Mouse (Mus musculus) liver, adult 2 months (tissue): ENCODE data around the gene Zfp423.

Experiments used
- CTCF ChIP-seq: fragments of 200-500 bp; IDR thresholded peaks from 2 replicates; pipeline ENCODE4 v1.5.1; 2011; ENCODE audit warnings: low read depth, low read length, control low read depth
- POLR2A ChIP-seq: fragments of 200-500 bp; IDR thresholded peaks from 2 replicates; pipeline ENCODE4 v1.6.1; 2011; ENCODE audit warnings: low read length, control low read depth; ENCODE audit not compliant: insufficient read depth; ENCODE audit errors: extremely low read depth

DNA sequence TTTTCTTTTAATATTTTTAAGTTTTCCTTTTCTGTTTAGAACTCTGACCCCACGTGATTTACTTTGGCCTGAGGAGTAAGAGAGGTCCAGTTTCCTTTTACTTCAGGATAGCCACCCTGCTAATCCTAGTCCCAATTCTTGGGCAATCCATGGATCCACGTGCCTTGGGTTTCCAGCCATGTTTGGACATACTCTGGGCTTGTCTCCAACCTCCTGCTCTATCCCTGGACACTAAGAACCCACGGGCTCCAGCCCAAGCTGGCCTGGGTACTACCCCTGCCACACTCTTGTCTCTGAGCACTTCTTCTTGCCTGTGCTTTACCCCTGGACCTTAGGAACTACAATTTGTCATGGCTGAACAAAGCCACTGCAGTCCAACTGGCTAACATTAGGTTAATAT is 107.5 kb downstream of the Zfp423 start:
- TF ChIP-seq CTCF = no peak
- TF ChIP-seq POLR2A = no peak
